Mouse (Mus musculus) G1E (cell line): ENCODE measurements around the gene Aoah.

Experiments
- CTCF ChIP-seq: IDR thresholded peaks from 2 replicates; pipeline ENCODE4 v1.5.1; 2012; ENCODE audit warnings: low read depth, low read length, inconsistent platforms, mixed read lengths
- GATA1 ChIP-seq: IDR thresholded peaks from 2 replicates; pipeline ENCODE4 v1.6.1; 2012; ENCODE audit warnings: borderline replicate concordance, low read length, inconsistent platforms, mixed read lengths
- TAL1 ChIP-seq: conservative IDR thresholded peaks from 2 replicates; pipeline ENCODE4 v1.6.1; 2012; ENCODE audit warnings: low read depth, low read length, inconsistent platforms, mixed read lengths

DNA sequence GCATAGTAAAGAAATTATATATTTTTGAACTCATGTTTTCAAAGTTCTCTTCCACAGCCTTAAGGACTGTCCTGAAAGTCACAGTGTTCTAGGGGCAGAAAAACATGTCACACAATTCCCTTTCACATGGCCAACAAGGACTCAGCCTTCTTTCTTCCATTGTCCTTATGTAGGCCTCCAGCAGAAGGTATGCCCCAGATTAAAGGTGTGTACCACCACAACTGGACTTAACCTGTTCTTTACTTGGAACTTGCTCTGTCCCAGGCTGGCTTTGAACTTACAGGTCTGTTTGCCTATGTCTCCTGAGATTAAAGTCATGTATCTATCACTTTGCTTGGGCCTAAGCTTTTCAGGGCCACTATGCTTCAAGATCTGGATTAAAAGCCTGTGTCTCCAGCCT lies 192.0 kb downstream of the Aoah start:
- TF ChIP-seq CTCF (no peak), GATA1 (no peak), TAL1 (no peak)
